Mouse (Mus musculus) brown adipose tissue, adult 24 weeks (tissue): Measurements from ENCODE around the gene Filip1l. TPM values are rescaled to one million over a fixed set of nuclear protein-coding genes. Genes with fewer than 3 reads are reported as not detected.

ENCODE experiments used
- H3K27ac ChIP-seq: fragments of 200-500 bp; replicated peaks from 2 replicates; pipeline ENCODE4 v1.5.1; 2012; ENCODE audit warnings: low read depth, mild to moderate bottlenecking, low read length
- H3K4me1 ChIP-seq: fragments of 200-500 bp; 2 replicates; pipeline ENCODE4 v1.6.1; 2012; ENCODE audit warnings: low read length, mixed read lengths; ENCODE audit not compliant: control insufficient read depth, insufficient read depth, insufficient read length
- H3K4me3 ChIP-seq: fragments of 200-500 bp; 2 replicates; pipeline ENCODE4 v1.5.1; 2012; ENCODE audit warnings: low read depth, mild to moderate bottlenecking, low read length, moderate library complexity; ENCODE audit not compliant: insufficient read depth
- polyA plus RNA-seq: library from polyadenylated mRNA; stranded (reverse); fragments of >200 nt; gene quantifications from 2 replicates; pipeline ENCODE4 v1.2.4, GENCODE M21; 2012; ENCODE audit not compliant: missing spikeins, insufficient read depth, insufficient read length

Filip1l gene
- polyA plus RNA-seq, 1 experiment = 11.5 TPM

GRCm38 (mm10) chr16:57426680-57427079 lies 73.8 kb downstream of the Filip1l start:
- Histone ChIP-seq H3K4me3 (no peak overlapping the region), H3K4me1 (peaks cover 1% of the 10 kb centered on the region; the same call in 1 of the 2 replicates), H3K27ac (no peak overlapping the region)

- no peak overlapping the region for H3K27ac ChIP-seq
- H3K4me1 ChIP-seq = no peaks in the 10 kb centered on the region
- H3K4me3 ChIP-seq = no peak overlapping the region
Observed at GRCm38 (mm10) chr16:57427516-57428285, 74.8 kb downstream of the Filip1l start.

GRCm38 (mm10) chr16:57428977-57429376 lies 76.1 kb downstream of the Filip1l start:
- Histone ChIP-seq H3K27ac (no peak overlapping the region), H3K4me1 (no peaks in the 10 kb centered on the region), H3K4me3 (no peak overlapping the region)

GRCm38 (mm10) chr16:57431294-57431693 lies 78.4 kb downstream of the Filip1l start:
- Histone ChIP-seq H3K4me1 (peaks cover 5% of the 10 kb centered on the region), H3K27ac (no peak overlapping the region), H3K4me3 (no peak overlapping the region)

GRCm38 (mm10) chr16:57433173-57433572 lies 80.3 kb downstream of the Filip1l start:
- H3K27ac ChIP-seq = no peak overlapping the region

GRCm38 (mm10) chr16:57433671-57434070 lies 80.8 kb downstream of the Filip1l start:
- H3K4me1 ChIP-seq = peaks cover 5% of the 10 kb centered on the region
- H3K27ac ChIP-seq = no peak overlapping the region
- no peak overlapping the region for H3K4me3 ChIP-seq

More at GRCm38 (mm10) chr16:57433173-57433572, 80.3 kb downstream of the Filip1l start:
- Histone ChIP-seq H3K4me1 (peaks cover 5% of the 10 kb centered on the region), H3K4me3 (no peak overlapping the region)

GRCm38 (mm10) chr16:57434640-57435039 lies 81.7 kb downstream of the Filip1l start:
- H3K27ac ChIP-seq = no peak overlapping the region

GRCm38 (mm10) chr16:57437523-57438287 lies 84.8 kb downstream of the Filip1l start:
- no peak overlapping the region for H3K4me3 ChIP-seq
- no peak overlapping the region for H3K27ac ChIP-seq
- H3K4me1 ChIP-seq = peaks cover 5% of the 10 kb centered on the region

More at GRCm38 (mm10) chr16:57434640-57435039, 81.7 kb downstream of the Filip1l start:
- no peak overlapping the region for H3K4me3 ChIP-seq
- peaks cover 5% of the 10 kb centered on the region for H3K4me1 ChIP-seq

- Histone ChIP-seq H3K27ac (no peak overlapping the region), H3K4me3 (no peak overlapping the region), H3K4me1 (peaks cover 5% of the 10 kb centered on the region)
Observed at GRCm38 (mm10) chr16:57438288-57438685, 85.4 kb downstream of the Filip1l start.

GRCm38 (mm10) chr16:57439206-57439605 lies 86.3 kb downstream of the Filip1l start:
- H3K4me3 ChIP-seq = no peak overlapping the region
- H3K4me1 ChIP-seq = peaks cover 5% of the 10 kb centered on the region
- no peak overlapping the region for H3K27ac ChIP-seq

GRCm38 (mm10) chr16:57440706-57441437 lies 88.0 kb downstream of the Filip1l start:
- Histone ChIP-seq H3K4me1 (0 out of 2 replicates have a peak, but pooled peaks cover 2% of the 10 kb centered on the region), H3K4me3 (no peak overlapping the region), H3K27ac (no peak overlapping the region)

GRCm38 (mm10) chr16:57445096-57446094 lies 92.5 kb downstream of the Filip1l start:
- peaks cover 6% of the 10 kb centered on the region; the same call in 1 of the 2 replicates for H3K4me1 ChIP-seq
- H3K27ac ChIP-seq = 0 out of 2 replicates have a peak overlapping the region, but pooled peaks have one; percentile 8
- H3K4me3 ChIP-seq = no peak overlapping the region

GRCm38 (mm10) chr16:57453009-57453408 lies 100.1 kb downstream of the Filip1l start:
- no peak overlapping the region for H3K27ac ChIP-seq

More at GRCm38 (mm10) chr16:57453009-57453408, 100.1 kb downstream of the Filip1l start:
- H3K4me3 ChIP-seq = no peak overlapping the region
- no peaks in the 10 kb centered on the region for H3K4me1 ChIP-seq
